Mouse (Mus musculus): Measurements from ENCODE around the gene Spsb1. TPM values are rescaled to one million over a fixed set of nuclear protein-coding genes. Genes with fewer than 3 reads are reported as not detected.

Gene Spsb1
- total and polyA plus RNA-seq, 2 experiments, result 0.91 to 0.92 TPM

DNA sequence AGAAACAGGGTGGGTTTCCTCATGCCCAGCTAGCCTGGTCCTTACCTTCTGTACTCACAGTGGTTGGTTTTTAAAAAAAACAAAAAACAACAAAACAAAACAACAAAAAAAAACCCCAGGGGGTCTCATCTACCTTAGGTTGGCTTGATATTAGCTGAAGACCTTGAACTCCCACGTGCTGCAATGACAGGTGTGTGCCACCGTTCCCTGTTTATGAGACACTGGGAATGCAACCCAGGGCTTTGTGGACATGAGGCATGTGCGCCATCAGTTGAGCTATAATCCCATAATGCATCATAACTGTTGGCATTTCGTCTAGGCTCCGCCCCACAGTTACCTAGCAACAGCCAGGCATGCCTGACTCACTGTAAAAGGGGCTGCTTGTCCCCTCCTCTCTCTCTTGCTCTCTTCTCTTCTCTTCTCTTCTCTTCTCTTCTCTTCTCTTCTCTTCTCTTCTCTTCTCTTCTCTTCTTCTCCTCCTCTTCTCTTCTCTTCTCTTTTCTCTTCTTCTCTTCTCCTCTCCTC is 20.9 kb upstream of the Spsb1 start:
- no peaks in the 10 kb centered on the region for H3K79me2 ChIP-seq (ENCODE audit: control insufficient read depth, insufficient read depth, low read length)
- peak; percentile 34 for DNase-seq (ENCODE audit: extremely low read depth, low read depth, low spot score)
- no peak overlapping the region for H3K4me3 ChIP-seq (ENCODE audit: insufficient read depth, low read depth, low read length)
- 51% methylated on average over 5 of the region's 5 CpGs for WGBS
- H3K9ac ChIP-seq (ENCODE audit: low read depth, low read length), result no peak overlapping the region
- H3K27me3 ChIP-seq (ENCODE audit: control insufficient read depth, insufficient read depth, low read length), result no peaks in the 10 kb centered on the region
- H3K36me3 ChIP-seq (ENCODE audit: control insufficient read depth, insufficient read depth, low read length), result peaks cover 5% of the 10 kb centered on the region; the same call in 1 of the 2 replicates
- peaks cover 8% of the 10 kb centered on the region for H3K4me1 ChIP-seq (ENCODE audit: control insufficient read depth, insufficient read depth, low read length)
- TF ChIP-seq POLR2A (IDR thresholded peaks at IDR 0.05; ENCODE audit: extremely low read depth, insufficient read depth, low read length) (no peak), CTCF (IDR thresholded peaks at IDR 0.05; ENCODE audit: low read depth, low read length) (no peak)
- no peak overlapping the region for H3K27ac ChIP-seq (replicated peaks; ENCODE audit: insufficient read depth, low read depth, low read length)

DNA sequence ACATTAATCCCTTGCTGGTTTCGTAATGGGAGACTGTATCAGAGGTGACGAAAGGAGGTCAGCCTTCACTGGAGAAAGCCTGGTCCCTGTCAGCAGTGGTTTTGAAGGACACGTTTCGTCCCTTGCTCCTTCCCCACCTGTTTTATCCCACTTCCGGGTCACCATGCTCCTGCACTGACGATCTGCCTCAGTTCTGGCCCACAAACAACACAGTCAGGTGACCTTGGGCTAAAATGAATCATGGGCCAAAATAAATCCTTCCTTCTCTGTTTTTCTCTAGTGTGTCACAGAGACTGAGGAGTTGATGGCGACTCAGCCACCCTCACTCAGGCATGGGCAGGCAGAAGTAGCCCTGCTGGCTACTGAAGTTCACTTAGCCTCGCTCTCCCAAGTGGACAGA is 20.4 kb upstream of the Spsb1 start:
- 28% methylated on average over 8 of the region's 8 CpGs for WGBS
- Histone ChIP-seq H3K4me1 (ENCODE audit: control insufficient read depth, insufficient read depth, low read length) (peaks cover 8% of the 10 kb centered on the region), H3K27ac (replicated peaks; ENCODE audit: insufficient read depth, low read depth, low read length) (no peak overlapping the region), H3K79me2 (ENCODE audit: control insufficient read depth, insufficient read depth, low read length) (no peaks in the 10 kb centered on the region), H3K27me3 (ENCODE audit: control insufficient read depth, insufficient read depth, low read length) (no peaks in the 10 kb centered on the region), H3K36me3 (ENCODE audit: control insufficient read depth, insufficient read depth, low read length) (peaks cover 2% of the 10 kb centered on the region; the same call in 1 of the 2 replicates), H3K9ac (ENCODE audit: low read depth, low read length) (no peak overlapping the region), H3K4me3 (ENCODE audit: insufficient read depth, low read depth, low read length) (no peak overlapping the region)
- peak; percentile 50 for DNase-seq (ENCODE audit: extremely low read depth, low read depth, low spot score)
- TF ChIP-seq CTCF (IDR thresholded peaks at IDR 0.05; ENCODE audit: low read depth, low read length), result no peak
- TF ChIP-seq POLR2A (IDR thresholded peaks at IDR 0.05; ENCODE audit: extremely low read depth, insufficient read depth, low read length), result no peak

DNA sequence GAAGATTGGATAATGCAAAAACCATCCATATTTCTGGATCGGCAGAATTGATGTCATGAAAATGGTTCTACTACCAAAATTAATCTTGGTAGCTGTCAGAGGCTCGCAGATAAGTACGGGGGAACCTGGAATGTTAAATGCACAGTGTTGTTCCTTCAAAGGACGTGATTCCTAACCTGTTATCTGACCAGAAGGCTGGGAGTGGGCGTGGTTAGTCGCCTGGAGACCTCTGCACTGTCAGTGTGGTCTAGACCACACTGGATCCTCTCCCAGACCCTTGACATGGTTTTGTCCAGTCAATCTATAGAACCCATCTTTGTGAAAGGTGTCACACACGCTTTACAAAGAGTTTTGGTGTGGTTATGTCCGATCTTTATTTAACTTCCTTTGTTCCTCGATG is 16.6 kb upstream of the Spsb1 start:
- 74% methylated on average over 9 of the region's 9 CpGs for WGBS
- H3K79me2 ChIP-seq (ENCODE audit: control insufficient read depth, insufficient read depth, low read length), result no peaks in the 10 kb centered on the region
- no peak for TF ChIP-seq CTCF (IDR thresholded peaks at IDR 0.05; ENCODE audit: low read depth, low read length)
- no peak for TF ChIP-seq POLR2A (IDR thresholded peaks at IDR 0.05; ENCODE audit: extremely low read depth, insufficient read depth, low read length)

DNA sequence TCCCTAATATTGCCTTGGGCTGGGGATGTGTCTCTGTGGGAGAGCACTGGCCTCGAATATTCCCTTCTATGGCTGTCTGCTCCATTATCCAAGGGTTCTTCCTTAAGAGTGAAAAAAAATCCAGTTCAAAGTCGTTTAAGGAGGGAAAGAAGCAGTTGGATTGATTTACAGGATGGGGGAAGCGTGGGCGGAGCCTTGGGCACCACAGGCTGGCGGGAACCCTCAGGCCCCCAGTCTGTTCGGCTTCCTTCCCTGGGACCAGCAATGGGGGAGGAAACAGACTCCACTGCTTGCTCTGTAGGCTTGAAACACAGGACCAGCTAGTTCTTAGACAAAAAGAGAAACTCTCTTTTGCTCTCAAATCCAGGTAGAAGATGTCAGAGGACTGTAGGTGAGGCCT is 13.7 kb upstream of the Spsb1 start:
- Histone ChIP-seq H3K36me3 (ENCODE audit: control insufficient read depth, insufficient read depth, low read length) (no peaks in the 10 kb centered on the region), H3K79me2 (ENCODE audit: control insufficient read depth, insufficient read depth, low read length) (no peaks in the 10 kb centered on the region), H3K4me3 (ENCODE audit: insufficient read depth, low read depth, low read length) (no peak overlapping the region), H3K27me3 (ENCODE audit: control insufficient read depth, insufficient read depth, low read length) (no peaks in the 10 kb centered on the region), H3K9ac (ENCODE audit: low read depth, low read length) (no peak overlapping the region), H3K27ac (replicated peaks; ENCODE audit: insufficient read depth, low read depth, low read length) (no peak overlapping the region), H3K4me1 (ENCODE audit: control insufficient read depth, insufficient read depth, low read length) (peaks cover 8% of the 10 kb centered on the region)
- no peak for DNase-seq (ENCODE audit: extremely low read depth, low read depth, low spot score)
- WGBS, result 66% methylated on average over 6 of the region's 6 CpGs
- TF ChIP-seq CTCF (IDR thresholded peaks at IDR 0.05; ENCODE audit: low read depth, low read length) (no peak), POLR2A (IDR thresholded peaks at IDR 0.05; ENCODE audit: extremely low read depth, insufficient read depth, low read length) (no peak)

More for the DNA sequence above, 16.6 kb upstream of the Spsb1 start:
- DNase-seq (ENCODE audit: extremely low read depth, low read depth, low spot score), result no peak
- Histone ChIP-seq H3K27me3 (ENCODE audit: control insufficient read depth, insufficient read depth, low read length) (no peaks in the 10 kb centered on the region), H3K36me3 (ENCODE audit: control insufficient read depth, insufficient read depth, low read length) (no peaks in the 10 kb centered on the region), H3K9ac (ENCODE audit: low read depth, low read length) (no peak overlapping the region), H3K27ac (replicated peaks; ENCODE audit: insufficient read depth, low read depth, low read length) (no peak overlapping the region), H3K4me3 (ENCODE audit: insufficient read depth, low read depth, low read length) (no peak overlapping the region), H3K4me1 (ENCODE audit: control insufficient read depth, insufficient read depth, low read length) (no peaks in the 10 kb centered on the region; the same call in 1 of the 2 replicates)

DNA sequence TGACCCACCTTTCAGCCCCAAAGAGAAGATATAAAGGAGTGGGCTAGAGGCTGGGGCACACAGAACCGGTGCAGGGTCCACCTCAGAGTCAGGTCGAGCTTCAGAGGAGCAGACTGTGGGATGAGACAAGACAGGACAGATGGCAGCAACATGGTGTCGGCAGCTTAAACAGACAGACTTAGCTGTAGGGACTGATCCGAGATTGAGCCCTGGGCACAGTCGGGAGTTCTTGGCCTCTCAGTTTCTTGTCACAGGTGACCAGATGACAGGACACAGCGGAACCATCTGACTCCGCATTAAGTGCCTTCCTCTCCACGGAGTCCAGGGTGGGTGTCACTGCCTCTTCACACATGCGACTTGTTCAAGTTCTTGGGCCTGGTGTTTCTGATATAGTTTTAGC is 12.1 kb upstream of the Spsb1 start:
- 94% methylated on average over 9 of the region's 9 CpGs for WGBS
- no peak overlapping the region for H3K27ac ChIP-seq (replicated peaks; ENCODE audit: insufficient read depth, low read depth, low read length)
- H3K36me3 ChIP-seq (ENCODE audit: control insufficient read depth, insufficient read depth, low read length), result no peaks in the 10 kb centered on the region

DNA sequence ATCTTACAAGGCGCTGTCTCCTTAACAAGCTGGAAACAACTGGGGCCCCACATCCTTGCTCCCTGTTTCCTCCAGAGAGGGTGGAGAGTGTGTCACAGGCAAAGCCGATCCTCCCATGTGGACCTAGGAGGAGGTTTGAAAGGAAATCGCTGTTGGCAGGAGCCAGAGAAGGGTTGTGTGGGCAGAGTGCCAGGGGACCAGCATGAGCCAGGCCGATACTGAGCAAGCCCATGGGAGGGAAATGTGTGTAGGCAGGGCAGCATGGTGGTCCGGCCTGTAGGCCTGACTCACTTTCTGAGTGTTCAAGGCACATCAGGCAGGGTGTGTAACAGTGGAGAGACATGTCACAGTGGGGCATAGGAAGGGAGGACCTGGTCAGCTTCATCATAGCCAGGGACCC is 11.4 kb upstream of the Spsb1 start:
- Histone ChIP-seq H3K27ac (replicated peaks; ENCODE audit: insufficient read depth, low read depth, low read length) (no peak overlapping the region), H3K4me3 (ENCODE audit: insufficient read depth, low read depth, low read length) (no peak overlapping the region)
- DNase-seq (ENCODE audit: extremely low read depth, low read depth, low spot score), result peak; percentile 35

More for the DNA sequence above, 12.1 kb upstream of the Spsb1 start:
- Histone ChIP-seq H3K79me2 (ENCODE audit: control insufficient read depth, insufficient read depth, low read length) (no peaks in the 10 kb centered on the region), H3K4me1 (ENCODE audit: control insufficient read depth, insufficient read depth, low read length) (peaks cover 8% of the 10 kb centered on the region), H3K9ac (ENCODE audit: low read depth, low read length) (no peak overlapping the region), H3K4me3 (ENCODE audit: insufficient read depth, low read depth, low read length) (no peak overlapping the region), H3K27me3 (ENCODE audit: control insufficient read depth, insufficient read depth, low read length) (no peaks in the 10 kb centered on the region)
- DNase-seq (ENCODE audit: extremely low read depth, low read depth, low spot score), result no peak
- no peak for TF ChIP-seq CTCF (IDR thresholded peaks at IDR 0.05; ENCODE audit: low read depth, low read length)
- no peak for TF ChIP-seq POLR2A (IDR thresholded peaks at IDR 0.05; ENCODE audit: extremely low read depth, insufficient read depth, low read length)

More for the DNA sequence above, 11.4 kb upstream of the Spsb1 start:
- WGBS, result 34% methylated on average over 5 of the region's 5 CpGs
- H3K36me3 ChIP-seq (ENCODE audit: control insufficient read depth, insufficient read depth, low read length), result no peaks in the 10 kb centered on the region
- H3K9ac ChIP-seq (ENCODE audit: low read depth, low read length), result no peak overlapping the region
- peaks cover 8% of the 10 kb centered on the region for H3K4me1 ChIP-seq (ENCODE audit: control insufficient read depth, insufficient read depth, low read length)
- TF ChIP-seq CTCF (IDR thresholded peaks at IDR 0.05; ENCODE audit: low read depth, low read length), result no peak
- TF ChIP-seq POLR2A (IDR thresholded peaks at IDR 0.05; ENCODE audit: extremely low read depth, insufficient read depth, low read length), result no peak
- H3K79me2 ChIP-seq (ENCODE audit: control insufficient read depth, insufficient read depth, low read length), result no peaks in the 10 kb centered on the region
- no peaks in the 10 kb centered on the region for H3K27me3 ChIP-seq (ENCODE audit: control insufficient read depth, insufficient read depth, low read length)

Measured in liver, adult 2 months (tissue).